Mouse (Mus musculus) effector memory CD4-positive, alpha-beta T cell, adult 7 months (primary cell): Measurements from ENCODE around the gene Hist1h2ae. TPM values are rescaled to one million over a fixed set of nuclear protein-coding genes. Genes with fewer than 3 reads are reported as not detected.

Experiments used
- polyA plus RNA-seq: library from polyadenylated mRNA; unstranded; fragments of 100-300 nt; shearing (Covaris generic); gene quantifications from one replicate; pipeline ENCODE4 v1.2.1, GENCODE M21; 2017

The Hist1h2ae gene
- polyA plus RNA-seq, 1 experiment from 2014 or later, result 1.8 TPM

Other genes with a start within 250 kb of the Hist1h2ae start
- 9.8 TPM for gene Zfp322a, start 202.0 kb downstream of the Hist1h2ae start, polyA plus RNA-seq
- 14.3 TPM for gene Abt1, start 147.4 kb downstream of the Hist1h2ae start, polyA plus RNA-seq
- 0.33 TPM for gene Btn1a1, start 105.3 kb downstream of the Hist1h2ae start, polyA plus RNA-seq
- not detected for gene Btn2a2, start 82.4 kb downstream of the Hist1h2ae start, polyA plus RNA-seq
- gene Hist1h4h, start 40.2 kb downstream of the Hist1h2ae start, polyA plus RNA-seq, result 1.2 TPM
- not detected for gene Hist1h2af, start 37.3 kb downstream of the Hist1h2ae start, polyA plus RNA-seq
- not detected for gene Hist1h3g, start 35.8 kb downstream of the Hist1h2ae start, polyA plus RNA-seq
- gene Hist1h2bh, start 27.8 kb downstream of the Hist1h2ae start, polyA plus RNA-seq, result 0.85 TPM
- 0.99 TPM for gene Hist1h3f, start 27.2 kb downstream of the Hist1h2ae start, polyA plus RNA-seq
- not detected for gene Hist1h4f, start 19.6 kb downstream of the Hist1h2ae start, polyA plus RNA-seq
- 0.15 TPM for gene Hist1h1d, start 18.0 kb downstream of the Hist1h2ae start, polyA plus RNA-seq
- gene Hist1h3e, start 8.9 kb downstream of the Hist1h2ae start, polyA plus RNA-seq, result 0.98 TPM
- gene Hist1h2bg, start 176 bp upstream of the Hist1h2ae start, polyA plus RNA-seq, result not detected
- not detected for gene Hist1h2bf, start 3.0 kb upstream of the Hist1h2ae start, polyA plus RNA-seq
- gene Hist1h2ad, start 3.2 kb upstream of the Hist1h2ae start, polyA plus RNA-seq, result not detected
- not detected for gene Hist1h3d, start 4.5 kb upstream of the Hist1h2ae start, polyA plus RNA-seq
- 15.2 TPM for gene Hist1h4d, start 10.4 kb upstream of the Hist1h2ae start, polyA plus RNA-seq
- 0.89 TPM for gene Hist1h2be, start 49.9 kb upstream of the Hist1h2ae start, polyA plus RNA-seq
- 4.5 TPM for gene Hist1h1e, start 51.3 kb upstream of the Hist1h2ae start, polyA plus RNA-seq
- gene Hist1h2ac, start 112.7 kb upstream of the Hist1h2ae start, polyA plus RNA-seq, result not detected
- gene Hist1h2bc, start 113.0 kb upstream of the Hist1h2ae start, polyA plus RNA-seq, result 12.6 TPM
- not detected for gene Hist1h1t, start 124.6 kb upstream of the Hist1h2ae start, polyA plus RNA-seq
- gene Hist1h4c, start 127.2 kb upstream of the Hist1h2ae start, polyA plus RNA-seq, result 3.6 TPM
- gene Hfe, start 139.6 kb upstream of the Hist1h2ae start, polyA plus RNA-seq, result not detected
- 38.7 TPM for gene Hist1h1c, start 167.6 kb upstream of the Hist1h2ae start, polyA plus RNA-seq
- gene Hist1h3c, start 174.4 kb upstream of the Hist1h2ae start, polyA plus RNA-seq, result not detected
- not detected for gene Hist1h2bb, start 175.5 kb upstream of the Hist1h2ae start, polyA plus RNA-seq
- gene Hist1h2ab, start 179.9 kb upstream of the Hist1h2ae start, polyA plus RNA-seq, result not detected
- gene Hist1h3b, start 181.0 kb upstream of the Hist1h2ae start, polyA plus RNA-seq, result not detected
- 6.7 TPM for gene Hist1h4b, start 185.8 kb upstream of the Hist1h2ae start, polyA plus RNA-seq
- 1.1 TPM for gene Hist1h4a, start 190.0 kb upstream of the Hist1h2ae start, polyA plus RNA-seq
- 3.4 TPM for gene Hist1h3a, start 191.2 kb upstream of the Hist1h2ae start, polyA plus RNA-seq
- not detected for gene Hist1h1a, start 192.4 kb upstream of the Hist1h2ae start, polyA plus RNA-seq
- gene Trim38, start 198.7 kb upstream of the Hist1h2ae start, polyA plus RNA-seq, result not detected
- not detected for gene Slc17a2, start 235.8 kb upstream of the Hist1h2ae start, polyA plus RNA-seq